Mouse (Mus musculus) CH12.LX (cell line): Measurements from ENCODE around the gene Mipep. TPM values are rescaled to one million over a fixed set of nuclear protein-coding genes. Genes with fewer than 3 reads are reported as not detected.

ENCODE experiments used
- DNase-seq: peaks from one replicate; pipeline ENCODE4 v3.0.0-alpha.2; 2013; ENCODE audit errors: extremely low read depth
- H3K27ac ChIP-seq: 2 replicates; pipeline ENCODE4 v1.5.1; 2012; ENCODE audit warnings: low read depth, mild to moderate bottlenecking, control low read depth, moderate library complexity; ENCODE audit not compliant: insufficient read depth
- H3K27me3 ChIP-seq: replicated peaks from 2 replicates; pipeline ENCODE3; 2012; ENCODE audit warnings: inconsistent platforms
- H3K36me3 ChIP-seq, 2 experiments: replicated peaks in 1 of 2; 2 replicates each; pipeline versions ENCODE3 to v1.6.1; 2012; ENCODE audit warnings: inconsistent platforms in 1 of 2, low read length in 1 of 2, mild to moderate bottlenecking in 1 of 2, mixed read lengths in 1 of 2, moderate library complexity in 1 of 2; ENCODE audit not compliant: control insufficient read depth in 1 of 2, insufficient read depth in 1 of 2
- H3K4me1 ChIP-seq, 2 experiments: 2 replicates each; pipeline ENCODE4 v1.6.1; 2012; ENCODE audit warnings: inconsistent platforms in 1 of 2, moderate library complexity in 1 of 2; ENCODE audit not compliant: insufficient read depth in 2 of 2, control insufficient read depth in 1 of 2
- H3K4me2 ChIP-seq: 2 replicates; pipeline ENCODE4 v1.6.1; 2012; ENCODE audit warnings: low read depth, mild to moderate bottlenecking, control low read depth; ENCODE audit not compliant: poor library complexity, insufficient read depth, severe bottlenecking
- H3K4me3 ChIP-seq, 3 experiments: fragments of 150-350 bp in 1 of 3; sonication (generic) in 1 of 3; replicated peaks in 1 of 3; 2 replicates each; pipeline versions ENCODE3 to v1.5.1; 2011 to 2012; ENCODE audit warnings: low read depth in 2 of 3, low read length in 2 of 3, mild to moderate bottlenecking in 2 of 3, moderate library complexity in 2 of 3, control low read depth in 1 of 3, improper control_type of control experiment in 1 of 3, inconsistent platforms in 1 of 3, mixed read lengths in 1 of 3; ENCODE audit not compliant: poor library complexity in 1 of 3
- H3K79me2 ChIP-seq: replicated peaks from 2 replicates; pipeline ENCODE4 v1.6.1; 2012; ENCODE audit warnings: mild to moderate bottlenecking, moderate library complexity; ENCODE audit not compliant: control insufficient read depth, poor library complexity, insufficient read depth, severe bottlenecking; ENCODE audit errors: extremely low read depth
- H3K9ac ChIP-seq: 2 replicates; pipeline ENCODE4 v1.6.1; 2012; ENCODE audit warnings: low read depth, mild to moderate bottlenecking, control low read depth, moderate library complexity; ENCODE audit not compliant: insufficient read depth
- H3K9me3 ChIP-seq: replicated peaks from 2 replicates; pipeline ENCODE3; 2012; ENCODE audit warnings: low read length, inconsistent platforms, mixed read lengths
- BHLHE40 ChIP-seq: IDR thresholded peaks from 2 replicates; pipeline ENCODE4 v1.6.1; 2011; ENCODE audit warnings: mild to moderate bottlenecking, low read depth, low read length, improper control_type of control experiment
- CHD2 ChIP-seq: IDR thresholded peaks from 2 replicates; pipeline ENCODE4 v1.6.1; 2011; ENCODE audit warnings: low read length, improper control_type of control experiment
- CTCF ChIP-seq, 2 experiments: IDR thresholded peaks in 1 of 2; conservative IDR thresholded peaks in 1 of 2; 2 replicates each; pipeline ENCODE4 v1.5.1; 2011 to 2012; ENCODE audit warnings: low read depth in 2 of 2, low read length in 2 of 2, improper control_type of control experiment in 1 of 2, inconsistent platforms in 1 of 2, mild to moderate bottlenecking in 1 of 2, moderate library complexity in 1 of 2
- ELF1 ChIP-seq: IDR thresholded peaks from 2 replicates; pipeline ENCODE4 v1.6.1; 2014; ENCODE audit warnings: low read depth, mild to moderate bottlenecking, inconsistent platforms, low read length, improper control_type of control experiment
- EP300 ChIP-seq: IDR thresholded peaks from 2 replicates; pipeline ENCODE4 v1.6.1; 2011; ENCODE audit warnings: low read length, improper control_type of control experiment
- HCFC1 ChIP-seq: IDR thresholded peaks from 2 replicates; pipeline ENCODE4 v1.6.1; 2012; ENCODE audit warnings: low read depth, mild to moderate bottlenecking, inconsistent platforms, low read length, improper control_type of control experiment
- IRF4 ChIP-seq: IDR thresholded peaks from 2 replicates; pipeline ENCODE4 v1.6.1; 2014; ENCODE audit warnings: low read depth, mild to moderate bottlenecking, inconsistent platforms, low read length, improper control_type of control experiment
- JUN ChIP-seq: IDR thresholded peaks from 2 replicates; pipeline ENCODE4 v1.6.1; 2011; ENCODE audit warnings: low read depth, mild to moderate bottlenecking, low read length, improper control_type of control experiment, moderate library complexity; ENCODE audit not compliant: insufficient read depth
- JUND ChIP-seq: conservative IDR thresholded peaks from 2 replicates; pipeline ENCODE4 v1.6.1; 2011; ENCODE audit warnings: low read depth, low read length, improper control_type of control experiment
- KAT2A ChIP-seq: IDR thresholded peaks from 2 replicates; pipeline ENCODE4 v1.6.1; 2012; ENCODE audit warnings: low read length, improper control_type of control experiment, inconsistent platforms; ENCODE audit not compliant: insufficient replicate concordance
- MEF2A ChIP-seq: IDR thresholded peaks from 2 replicates; pipeline ENCODE4 v1.6.1; 2014; ENCODE audit warnings: low read depth, mild to moderate bottlenecking, inconsistent platforms, low read length, improper control_type of control experiment, borderline replicate concordance
- MYC ChIP-seq: IDR thresholded peaks from 2 replicates; pipeline ENCODE4 v1.6.1; 2011; ENCODE audit warnings: low read depth, mild to moderate bottlenecking, improper control_type of control experiment, low read length
- NELFE ChIP-seq: IDR thresholded peaks from 2 replicates; pipeline ENCODE4 v1.6.1; 2011; ENCODE audit warnings: low read depth, low read length, improper control_type of control experiment
- NRF1 ChIP-seq: IDR thresholded peaks from 2 replicates; pipeline ENCODE4 v1.6.1; 2014; ENCODE audit warnings: low read depth, mild to moderate bottlenecking, inconsistent platforms, low read length, improper control_type of control experiment, moderate library complexity
- PAX5 ChIP-seq: IDR thresholded peaks from 2 replicates; pipeline ENCODE4 v1.6.1; 2012; ENCODE audit warnings: low read length, inconsistent platforms, mixed read lengths
- POLR2A ChIP-seq: IDR thresholded peaks from 2 replicates; pipeline ENCODE4 v1.6.1; 2011; ENCODE audit warnings: low read depth, mild to moderate bottlenecking, improper control_type of control experiment, low read length
- RAD21 ChIP-seq: IDR thresholded peaks from 2 replicates; pipeline ENCODE4 v1.6.1; 2011; ENCODE audit warnings: low read depth, mild to moderate bottlenecking, low read length, improper control_type of control experiment, moderate library complexity
- RCOR1 ChIP-seq: conservative IDR thresholded peaks from 2 replicates; pipeline ENCODE4 v1.6.1; 2012; ENCODE audit warnings: low read depth, mild to moderate bottlenecking, inconsistent platforms, low read length, improper control_type of control experiment
- SMC3 ChIP-seq: IDR thresholded peaks from 2 replicates; pipeline ENCODE4 v1.6.1; 2011; ENCODE audit warnings: low read depth, low read length, improper control_type of control experiment
- TBP ChIP-seq: conservative IDR thresholded peaks from 2 replicates; pipeline ENCODE4 v1.6.1; 2011; ENCODE audit warnings: low read depth, low read length, improper control_type of control experiment
- TCF12 ChIP-seq: IDR thresholded peaks from 2 replicates; pipeline ENCODE4 v1.6.1; 2014; ENCODE audit warnings: low read depth, mild to moderate bottlenecking, inconsistent platforms, low read length, improper control_type of control experiment
- UBTF ChIP-seq: IDR thresholded peaks from 2 replicates; pipeline ENCODE4 v1.6.1; 2012; ENCODE audit warnings: low read depth, mild to moderate bottlenecking, inconsistent platforms, low read length, improper control_type of control experiment, moderate library complexity
- ZC3H11A ChIP-seq: IDR thresholded peaks from 2 replicates; pipeline ENCODE4 v1.6.1; 2012; ENCODE audit warnings: low read depth, mild to moderate bottlenecking, inconsistent platforms, low read length, improper control_type of control experiment
- ZKSCAN1 ChIP-seq: IDR thresholded peaks from 2 replicates; pipeline ENCODE4 v1.6.1; 2012; ENCODE audit warnings: low read depth, inconsistent platforms, low read length, improper control_type of control experiment, borderline replicate concordance
- dilution Hi-C: fragments of 300-500 bp; cut with MboI; formaldehyde crosslinking; loops from 2 replicates; pipeline ENCODE4 v1.14.3; 2020; ENCODE audit warnings: low sequenced_read_pairs; ENCODE audit not compliant: extremely low pct_unique_long_range_greater_than_20kb, extremely low pct_ligation_motif_present
- in situ Hi-C: fragments of 300-500 bp; cut with MboI; formaldehyde crosslinking; loops from 3 replicates; pipeline ENCODE4 v1.14.3; 2019; ENCODE audit warnings: low sequenced_read_pairs, low pct_ligation_motif_present, low pct_unique_long_range_greater_than_20kb, mixed read lengths
- polyA plus RNA-seq: library from polyadenylated mRNA; unstranded; fragments of >175 nt; gene quantifications from 2 replicates; pipeline ENCODE4 v1.2.1, GENCODE M21; 2012; ENCODE audit warnings: low read depth; ENCODE audit not compliant: insufficient read length
- total RNA-seq, 2 experiments: library from RNA; depleted of rRNA; stranded (reverse); fragments of 300-350 nt in 1 of 2; fragments of >200 nt in 1 of 2; gene quantifications; 2 replicates each; pipeline ENCODE4 v1.2.3; 2012 to 2014

The Mipep gene
- total and polyA plus RNA-seq, 3 experiments: 33.1 to 37.2 (median 36.6) TPM

DNA sequence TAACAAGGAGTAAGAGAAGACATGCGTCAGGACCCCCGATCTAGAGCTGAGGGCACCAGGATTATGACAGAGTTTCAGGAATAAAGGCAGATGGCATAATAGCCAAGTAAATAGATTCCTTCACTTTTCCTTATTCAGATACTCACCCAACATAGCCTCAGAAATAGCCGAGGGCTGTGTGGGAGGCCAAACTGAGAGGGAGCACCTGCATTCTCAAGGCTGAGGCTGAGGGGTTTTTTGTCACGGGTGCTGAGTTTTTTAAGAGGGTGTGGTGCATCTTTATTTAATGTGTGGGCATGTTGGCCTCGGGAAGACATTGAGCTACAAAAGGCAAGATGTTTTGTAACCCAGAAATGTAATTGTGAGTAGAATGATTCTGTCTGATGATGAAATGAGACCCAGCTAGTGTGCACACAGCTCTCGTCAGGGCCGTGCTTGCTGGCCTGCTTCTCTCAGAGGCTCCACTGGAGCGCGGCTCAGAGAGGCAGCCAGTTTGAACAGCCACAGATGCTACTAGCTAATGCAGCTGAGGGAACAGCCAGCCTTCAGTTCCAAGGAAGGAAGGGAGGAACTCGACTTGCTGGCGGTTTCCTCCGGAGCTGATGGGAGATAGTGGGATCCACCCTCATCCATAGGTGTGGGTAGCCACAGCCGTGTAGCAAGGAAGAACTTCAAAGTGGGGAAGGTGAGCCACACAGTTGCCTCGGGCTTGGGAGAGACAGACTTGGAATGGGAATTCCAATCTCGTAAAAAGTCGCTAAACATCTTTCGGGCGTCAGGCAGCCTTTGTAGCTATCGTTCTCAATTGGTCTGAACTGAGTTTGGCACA is 111.0 kb downstream of the Mipep start:
- no peak overlapping the region for H3K9ac ChIP-seq
- peaks cover 0 to 13% of the 10 kb centered on the region in 2 experiments; a peak in 2 of 4 replicates for H3K4me1 ChIP-seq
- H3K4me3 ChIP-seq: no peak overlapping the region
- DNase-seq: no peak
- in situ Hi-C loops (no loop called here), dilution Hi-C loops (no loop called here)
- H3K27me3 ChIP-seq: no peaks in the 10 kb centered on the region
- no peak overlapping the region for H3K27ac ChIP-seq
- peaks cover 0 to 57% of the 10 kb centered on the region in 2 experiments for H3K36me3 ChIP-seq
- no peak overlapping the region for H3K4me2 ChIP-seq
- H3K9me3 ChIP-seq: no peaks in the 10 kb centered on the region
- H3K79me2 ChIP-seq: no peaks in the 10 kb centered on the region
- TF ChIP-seq CHD2 (no peak), NELFE (no peak), PAX5 (no peak), IRF4 (no peak), JUN (no peak), CTCF (conservative IDR thresholded peaks at IDR 0.05 in 1 of 2, IDR thresholded peaks at IDR 0.05 in 1 of 2; ENCODE audit: low read depth in 2 of 2, low read length in 2 of 2) (no peak), POLR2A (no peak), RCOR1 (no peak), MEF2A (no peak), EP300 (no peak), BHLHE40 (no peak)

DNA sequence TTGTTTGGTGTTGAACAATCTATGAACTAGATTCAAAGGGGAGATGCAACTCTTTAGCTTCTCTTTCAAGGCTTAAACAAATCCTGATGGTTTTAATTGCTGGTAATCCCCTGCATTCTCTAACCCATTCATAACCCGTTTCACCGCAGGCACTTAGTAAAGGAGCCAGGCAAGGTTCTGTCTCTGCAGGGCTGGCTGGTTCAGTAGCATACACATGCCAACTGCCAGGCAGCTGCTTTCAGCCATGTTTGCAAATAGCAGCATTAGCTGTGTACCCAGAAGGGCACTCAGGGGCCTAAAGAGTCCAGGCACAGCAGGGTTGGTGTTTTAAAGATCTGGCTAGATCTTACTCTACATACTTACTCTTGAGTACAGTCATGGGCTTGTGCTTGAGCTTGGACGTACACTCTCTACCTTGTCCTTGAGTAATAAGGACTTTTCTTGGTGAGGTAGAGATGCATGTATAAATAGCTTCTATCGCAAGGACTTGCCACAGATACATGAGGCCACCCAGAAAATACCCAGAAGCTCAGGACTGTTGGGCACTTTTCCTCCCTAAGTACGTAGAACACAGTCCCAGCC is 113.8 kb downstream of the Mipep start:
- Histone ChIP-seq H3K4me2 (no peak overlapping the region), H3K27ac (no peak overlapping the region), H3K36me3 (peaks cover 0 to 54% of the 10 kb centered on the region in 2 experiments), H3K79me2 (no peaks in the 10 kb centered on the region), H3K4me1 (peaks cover 0 to 10% of the 10 kb centered on the region in 2 experiments; a peak in 2 of 4 replicates), H3K9ac (no peak overlapping the region), H3K27me3 (no peaks in the 10 kb centered on the region), H3K9me3 (no peaks in the 10 kb centered on the region), H3K4me3 (no peak overlapping the region)
- no peak for TF ChIP-seq ELF1
- in situ Hi-C loops: no loop called here
- dilution Hi-C loops: no loop called here
- no peak for DNase-seq

DNA sequence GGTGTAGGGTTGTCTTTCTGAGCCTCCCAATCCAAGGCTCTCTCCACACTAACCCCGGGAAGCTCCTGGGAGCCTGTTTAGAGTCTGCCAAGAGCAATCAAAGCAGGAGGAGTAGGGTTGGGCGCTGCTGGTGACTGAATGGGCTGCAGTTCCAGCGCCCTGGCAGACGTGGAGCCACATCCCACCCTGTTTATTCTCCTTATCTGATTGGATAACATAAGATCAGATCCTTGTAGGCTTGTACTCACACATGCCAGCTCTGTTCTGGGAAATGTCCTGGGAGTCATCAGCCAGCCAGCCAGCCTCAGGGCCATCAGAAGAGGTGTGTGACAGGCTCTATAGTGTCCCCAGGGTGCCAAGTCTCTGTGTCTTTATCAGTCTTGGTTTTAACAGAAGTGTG is 120.1 kb downstream of the Mipep start:
- Histone ChIP-seq H3K4me2 (no peak overlapping the region), H3K27me3 (no peaks in the 10 kb centered on the region), H3K79me2 (no peaks in the 10 kb centered on the region), H3K4me1 (peaks cover 9 to 24% of the 10 kb centered on the region in 2 experiments), H3K27ac (no peak overlapping the region), H3K36me3 (peaks cover 11 to 58% of the 10 kb centered on the region in 2 experiments), H3K4me3 (no peak overlapping the region), H3K9me3 (no peaks in the 10 kb centered on the region), H3K9ac (no peak overlapping the region)
- dilution Hi-C loops (no loop called here), in situ Hi-C loops (no loop called here)
- DNase-seq: no peak
- TF ChIP-seq TBP (no peak), KAT2A (no peak), MYC (no peak), ZC3H11A (no peak), SMC3 (no peak), EP300 (no peak), RAD21 (no peak), ZKSCAN1 (no peak), CHD2 (no peak), CTCF (conservative IDR thresholded peaks at IDR 0.05 in 1 of 2, IDR thresholded peaks at IDR 0.05 in 1 of 2; ENCODE audit: low read depth in 2 of 2, low read length in 2 of 2) (no peak), JUND (no peak), ELF1 (no peak), UBTF (no peak), NRF1 (no peak), JUN (no peak), HCFC1 (no peak), TCF12 (no peak)
